Mouse (Mus musculus) urinary bladder, postnatal 36 days (tissue): ENCODE measurements around the gene Grk3.

Source experiments
- DNase-seq, 2 experiments: peaks; one replicate each; pipeline ENCODE4 v3.0.0; 2022; ENCODE audit warnings: low spot score in 2 of 2, mixed read lengths in 1 of 2

The Grk3 gene

DNA sequence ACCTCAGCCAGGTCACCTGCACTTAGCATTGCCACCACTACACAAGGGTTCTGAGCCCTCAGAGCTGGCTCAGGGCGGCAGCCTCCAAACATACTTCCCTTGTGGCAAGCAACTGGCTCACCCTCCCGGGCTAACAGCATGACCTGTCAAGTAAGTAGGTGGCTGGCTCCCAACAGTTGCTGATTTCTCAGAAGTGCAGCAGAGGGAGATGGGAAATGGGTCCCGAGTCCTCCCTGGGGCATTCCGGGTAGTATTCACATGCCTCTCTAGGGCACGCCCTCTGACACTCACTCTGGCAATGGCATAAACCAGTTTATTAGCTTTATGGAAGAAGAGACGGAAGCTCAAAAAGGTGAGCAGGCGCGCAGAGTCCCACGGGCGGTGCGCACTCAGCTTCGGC lies 74.6 kb downstream of the Grk3 start:
- no peak for DNase-seq

DNA sequence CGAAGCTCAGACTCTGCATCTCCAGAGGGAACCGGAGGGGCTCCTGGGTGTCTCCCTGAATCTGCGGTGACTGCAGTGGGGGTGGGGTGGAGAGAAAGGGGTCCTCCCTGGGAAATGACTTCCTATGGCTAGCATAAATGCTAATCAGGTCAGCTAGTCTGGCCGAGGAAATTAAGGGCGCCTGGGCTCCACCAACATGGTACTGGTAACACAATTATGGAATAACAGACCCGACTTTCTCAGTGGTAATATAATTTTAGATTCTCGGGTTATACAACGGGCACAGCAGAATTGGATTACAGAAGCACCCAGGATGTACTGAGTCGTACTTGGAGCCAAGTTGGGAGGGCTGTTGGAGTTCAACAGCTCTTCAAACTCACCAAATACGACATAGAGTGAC lies 79.0 kb downstream of the Grk3 start:
- DNase-seq, result no peak

DNA sequence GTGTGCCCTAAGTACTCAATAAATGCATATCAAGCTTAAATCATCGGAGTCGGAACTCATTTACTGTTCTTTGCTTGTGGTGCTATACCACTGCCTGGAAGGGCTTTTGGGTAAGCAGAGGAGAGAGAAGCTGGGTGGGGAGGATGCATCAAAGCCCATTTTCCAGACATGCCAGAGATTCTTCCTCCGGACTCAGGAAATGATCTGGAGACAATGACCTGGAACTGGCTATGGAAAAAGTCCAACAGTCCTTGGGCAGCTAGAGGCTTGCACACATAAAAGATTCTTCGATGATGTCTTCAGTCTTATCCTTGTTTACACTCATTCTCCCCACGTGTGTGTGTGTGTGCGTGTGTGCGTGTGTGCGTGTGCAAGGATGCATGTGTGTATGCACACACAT lies 80.2 kb downstream of the Grk3 start:
- no peak for DNase-seq

DNA sequence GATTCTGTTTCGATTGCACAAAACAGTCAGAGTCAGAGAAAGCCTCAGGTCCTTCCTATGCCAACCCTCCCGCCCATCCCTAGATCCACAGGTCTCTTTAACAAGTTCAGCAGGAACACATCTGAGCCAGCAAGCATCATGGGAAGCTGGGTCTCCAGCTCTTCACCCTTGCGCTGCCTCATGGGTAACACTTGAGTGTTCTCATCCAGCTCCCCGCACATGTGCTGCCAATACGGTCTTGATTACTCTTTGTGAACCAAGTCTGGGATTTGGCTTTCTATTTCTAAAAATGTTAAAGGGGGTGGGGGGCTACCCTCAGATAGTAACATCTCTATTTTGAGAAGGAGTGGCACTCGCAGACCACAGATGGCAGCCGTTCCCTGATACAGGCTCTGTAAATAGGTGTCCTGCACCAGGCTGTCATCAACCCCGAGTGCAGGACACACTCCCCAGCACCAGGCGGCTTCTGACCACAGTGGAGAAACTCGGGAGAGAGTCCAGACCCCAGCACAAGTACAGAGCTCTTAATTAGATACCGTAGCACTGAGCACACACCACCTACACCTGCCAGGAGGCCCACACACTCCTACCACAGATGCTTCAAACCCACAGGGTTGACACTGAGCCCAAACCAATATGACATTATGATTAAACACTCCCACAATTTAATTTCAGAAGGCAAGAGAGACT lies 82.6 kb downstream of the Grk3 start:
- no peak for DNase-seq

DNA sequence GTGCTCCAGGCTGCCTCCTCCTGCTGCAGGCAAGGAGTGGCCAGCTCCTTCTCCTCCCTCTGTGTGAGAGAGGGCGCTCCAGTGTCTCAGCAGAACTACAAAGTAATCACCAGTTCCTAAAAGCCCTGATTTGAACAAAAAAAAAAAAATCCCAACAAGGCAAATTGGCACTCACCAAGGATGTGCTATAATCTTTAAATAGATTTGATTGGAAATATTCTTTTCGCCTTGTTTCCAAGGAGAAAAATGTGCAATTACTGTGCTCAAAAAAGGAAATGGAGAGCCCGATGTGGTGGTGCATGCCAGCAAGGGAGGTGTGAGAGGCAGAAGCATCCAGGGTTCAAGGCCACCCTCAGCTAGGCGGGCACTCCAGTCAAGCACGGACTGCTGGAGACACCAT lies 83.7 kb downstream of the Grk3 start:
- DNase-seq, result no peak

DNA sequence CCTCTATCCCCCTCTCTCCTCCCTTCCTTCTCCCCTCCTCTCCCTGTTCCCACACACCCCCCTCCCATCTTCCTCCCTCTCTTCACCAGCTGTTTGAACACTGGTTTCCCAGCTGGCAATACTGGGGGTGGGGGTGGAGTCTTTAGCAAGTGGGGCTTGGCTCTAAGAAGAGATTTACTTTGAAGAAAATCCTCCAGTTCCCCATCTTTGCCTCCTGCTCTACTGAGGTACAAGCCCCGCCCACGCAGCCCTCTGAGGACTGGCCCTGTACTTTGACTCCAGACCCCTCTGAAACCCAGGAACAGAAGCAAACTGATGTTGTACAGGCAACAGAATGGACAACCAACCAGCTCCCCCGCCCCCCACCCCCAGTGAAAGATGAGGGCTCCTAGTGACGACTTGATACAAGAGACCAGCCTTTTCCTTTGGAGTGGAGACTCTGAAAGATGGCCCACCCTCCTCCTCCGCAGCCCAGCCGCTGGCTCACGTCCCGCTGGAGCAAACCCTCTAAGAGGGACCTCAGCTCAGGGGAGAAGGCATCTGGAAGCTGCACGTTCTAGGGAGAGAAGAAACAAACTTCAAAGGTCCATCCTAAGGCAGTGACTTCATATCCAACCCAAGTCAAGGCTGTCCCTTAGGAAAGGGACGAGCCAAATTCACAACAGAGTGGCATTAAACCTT lies 87.2 kb downstream of the Grk3 start:
- no peak for DNase-seq

DNA sequence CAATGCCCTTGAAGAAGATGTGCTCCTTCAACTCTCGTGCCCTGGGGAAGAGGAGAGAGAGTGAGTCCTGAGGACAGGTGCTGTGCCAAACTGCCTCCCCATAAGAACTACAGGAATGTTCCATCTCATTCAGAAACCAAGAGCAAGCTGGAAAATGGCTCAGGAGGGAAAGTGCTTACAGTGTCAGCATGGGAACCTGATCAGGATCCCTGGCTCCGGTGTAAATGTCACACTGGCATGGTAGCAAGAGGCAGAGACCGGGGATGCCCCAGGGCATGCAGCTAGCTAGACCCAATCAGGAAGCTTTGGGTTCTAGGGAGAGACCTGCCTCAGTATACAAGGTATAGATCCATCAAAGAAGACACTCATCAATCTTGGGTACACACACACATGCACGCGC lies 90.2 kb downstream of the Grk3 start:
- DNase-seq, result no peak

DNA sequence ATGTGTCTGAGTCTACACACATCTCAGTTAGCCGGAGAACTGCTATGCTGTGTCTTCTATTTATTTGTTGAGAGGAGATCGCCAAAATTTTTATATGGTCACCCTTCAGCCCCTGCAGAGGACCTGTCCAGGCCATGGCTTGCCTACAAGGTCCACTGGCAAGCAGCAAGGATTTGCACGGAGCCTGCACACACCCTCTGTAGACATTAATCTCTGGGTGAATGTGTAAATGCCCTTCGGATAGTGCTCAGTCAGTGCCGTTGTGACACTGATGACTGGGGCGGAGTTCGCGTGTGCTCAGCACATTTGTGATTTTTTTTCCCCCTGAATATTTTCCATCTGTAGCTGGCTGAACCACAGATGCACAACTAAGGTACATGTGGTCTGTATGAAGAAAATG lies 90.8 kb downstream of the Grk3 start:
- no peak for DNase-seq

DNA sequence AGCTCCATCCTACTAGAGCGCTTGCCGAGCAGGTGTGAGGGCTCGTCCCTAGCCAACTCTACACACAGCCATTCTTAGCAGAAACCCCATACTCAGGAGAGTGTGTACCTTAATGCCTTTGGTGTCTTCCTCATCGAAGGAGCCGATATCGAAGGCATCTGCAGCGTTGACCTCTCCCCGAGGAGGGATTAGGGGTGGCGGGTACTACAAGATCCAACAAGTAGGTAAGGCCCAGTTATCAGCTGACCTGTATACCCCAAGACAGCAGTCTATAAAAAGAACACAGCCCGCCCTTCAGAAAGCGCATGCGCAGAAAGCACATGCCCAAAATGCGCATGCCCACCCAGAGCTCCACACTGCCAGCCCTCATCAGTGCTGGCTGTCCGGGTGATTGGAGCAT lies 91.8 kb downstream of the Grk3 start:
- DNase-seq, result no peak

DNA sequence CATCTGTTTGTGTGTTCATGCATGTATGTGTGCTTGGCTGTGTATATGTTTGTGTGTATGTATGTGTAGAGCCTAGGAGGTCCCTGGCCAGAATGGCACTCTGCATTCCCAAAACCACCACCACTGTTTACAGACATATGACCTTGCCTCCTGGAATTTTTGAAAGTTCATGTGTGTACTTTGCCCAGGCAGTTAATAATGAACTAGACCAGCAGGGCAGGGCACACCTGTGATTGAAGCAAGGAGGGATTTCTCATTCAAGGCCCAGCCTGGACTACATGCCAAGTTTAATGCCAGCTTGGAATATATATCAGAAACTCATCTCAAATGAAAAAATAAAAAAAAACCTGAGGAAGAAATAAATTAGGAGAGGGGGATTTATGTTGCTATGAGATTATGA lies 93.7 kb downstream of the Grk3 start:
- no peak for DNase-seq

DNA sequence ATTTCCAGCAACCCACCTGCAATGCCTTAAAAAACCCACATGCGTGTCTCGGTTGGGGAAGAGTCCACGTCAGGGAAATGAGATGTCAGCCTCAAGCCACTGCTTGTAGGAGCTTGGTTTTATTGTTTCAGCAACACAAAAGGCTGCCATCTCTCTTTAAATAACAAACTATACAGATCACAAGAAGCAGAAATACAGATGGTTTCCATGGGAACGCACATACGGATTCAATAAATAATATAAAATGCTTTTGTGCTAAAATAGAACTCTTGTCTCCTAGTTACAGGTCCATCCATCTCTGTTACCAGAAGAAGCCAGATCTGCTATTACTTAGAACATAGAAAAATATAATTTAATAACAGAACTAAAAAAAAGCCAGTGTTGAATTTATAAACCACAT lies 105.2 kb downstream of the Grk3 start:
- no peak for DNase-seq

DNA sequence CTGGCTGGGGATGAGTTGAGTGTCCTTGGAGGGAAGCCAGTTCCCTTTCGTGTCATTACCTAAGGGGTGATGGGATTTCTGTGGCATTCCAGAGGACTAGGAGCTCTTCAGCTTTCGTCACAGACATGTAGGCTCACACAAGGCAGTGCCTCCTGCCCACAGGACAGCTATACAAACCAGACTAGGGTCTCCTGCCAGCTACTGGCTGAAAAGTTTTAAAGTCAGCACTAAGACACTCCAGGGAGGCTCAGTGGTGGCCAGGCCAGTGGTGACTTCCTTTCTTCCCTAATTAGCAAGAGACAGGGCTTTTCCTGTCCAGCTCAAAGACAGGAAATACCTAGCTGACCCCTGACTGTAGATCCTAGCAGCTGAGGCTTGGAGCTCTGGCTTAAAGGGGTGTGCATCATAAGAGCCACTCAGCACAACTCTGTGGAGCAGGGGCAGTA lies 107.4 kb downstream of the Grk3 start:
- DNase-seq, result no peak

DNA sequence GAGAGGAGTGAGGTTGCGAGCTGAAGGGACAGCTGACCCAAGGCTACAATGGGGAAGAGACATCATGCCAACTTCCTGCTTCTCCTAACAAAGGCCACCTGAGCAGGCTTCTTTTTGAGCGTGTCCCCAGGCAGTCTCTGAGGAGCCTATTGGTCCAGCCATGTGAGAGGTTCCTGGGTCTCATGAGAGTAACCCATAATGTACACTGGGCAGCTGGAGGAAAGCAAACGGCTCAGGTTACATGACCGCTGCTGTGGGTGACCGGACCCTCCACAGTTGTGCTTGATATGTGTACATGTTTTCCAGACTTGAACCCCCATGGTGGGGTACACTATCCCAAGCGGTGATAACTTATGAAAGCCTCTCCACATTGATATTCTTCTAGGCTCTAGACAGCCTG lies 108.1 kb downstream of the Grk3 start:
- DNase-seq, result no peak

DNA sequence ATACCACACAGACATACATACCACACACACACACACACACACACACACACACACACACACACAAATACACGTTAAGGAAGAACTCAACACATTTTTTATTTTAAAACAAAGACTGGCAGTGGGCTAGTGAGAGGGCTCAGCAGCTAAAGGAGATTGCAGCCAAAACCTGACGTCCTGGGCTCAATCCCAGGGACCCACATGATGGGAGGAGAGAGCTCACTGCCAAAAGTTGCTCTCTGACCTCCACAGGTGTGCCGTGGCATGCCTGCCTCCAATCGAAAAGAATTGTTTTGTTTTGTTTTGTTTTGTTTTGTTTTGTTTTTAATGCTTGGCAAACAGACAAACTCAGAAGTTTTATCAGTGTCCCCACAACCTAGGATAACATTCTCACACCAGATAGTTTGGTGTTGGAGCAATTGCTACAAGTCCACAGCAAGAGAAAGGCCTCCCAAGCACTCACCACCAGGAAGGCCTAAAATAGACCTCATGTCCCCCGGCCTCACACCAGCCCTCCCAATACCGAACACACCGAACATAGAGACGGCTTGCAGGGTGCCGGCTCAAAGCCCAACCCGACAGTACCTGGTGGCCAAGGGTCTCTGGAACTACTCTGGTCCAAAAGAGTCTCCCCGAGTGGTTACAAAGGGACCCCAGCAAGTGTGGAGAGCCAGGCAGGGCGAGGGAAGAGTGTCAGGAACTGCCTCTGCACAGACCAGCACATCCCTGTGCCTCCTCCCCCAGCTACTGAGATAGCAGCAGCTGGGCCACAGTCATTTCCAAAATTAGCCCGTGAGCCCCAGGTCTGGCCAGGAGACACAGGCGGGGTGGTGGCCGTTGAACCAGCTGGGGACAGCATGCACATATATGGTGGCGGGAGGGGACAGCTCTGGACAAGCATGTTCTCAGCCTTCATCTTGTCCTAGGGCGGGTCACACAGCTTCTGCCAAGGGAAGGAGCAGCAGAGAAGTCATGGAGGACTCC lies 119.6 kb downstream of the Grk3 start, which contains the start of gene Myo18b:
Gene Myo18b, minus strand, starts transcription at position 689 of the 981 bp plus-strand sequence.
- DNase-seq, result no peak

DNA sequence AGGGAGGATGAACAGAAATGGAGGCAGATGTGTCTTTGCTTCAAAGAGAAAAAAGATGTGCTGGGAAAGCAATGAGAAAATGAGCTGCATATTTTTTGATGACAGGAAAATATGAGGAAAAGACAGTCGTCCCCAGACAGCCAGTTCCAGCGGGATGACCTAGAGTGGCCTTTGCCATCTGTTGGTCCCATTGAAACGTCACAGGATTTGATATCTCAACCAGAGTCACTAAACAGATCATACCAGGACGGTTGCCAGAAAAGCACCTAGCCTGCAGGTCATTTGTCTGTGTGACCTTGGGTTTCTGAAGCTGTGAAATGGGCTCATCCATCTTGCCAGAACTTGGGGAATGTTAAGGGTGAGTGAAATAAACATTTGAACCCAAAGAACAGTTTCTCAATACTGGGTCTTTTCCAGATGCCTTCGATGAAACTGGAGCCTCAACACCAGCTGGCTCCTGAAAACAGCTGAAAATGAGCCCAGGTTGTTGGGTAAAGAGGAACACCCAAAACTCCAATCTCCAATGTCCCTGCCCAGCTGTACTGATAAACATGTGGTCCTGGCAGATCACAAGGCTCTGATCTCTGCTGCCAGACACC lies 122.0 kb downstream of the Grk3 start:
- no peak for DNase-seq

DNA sequence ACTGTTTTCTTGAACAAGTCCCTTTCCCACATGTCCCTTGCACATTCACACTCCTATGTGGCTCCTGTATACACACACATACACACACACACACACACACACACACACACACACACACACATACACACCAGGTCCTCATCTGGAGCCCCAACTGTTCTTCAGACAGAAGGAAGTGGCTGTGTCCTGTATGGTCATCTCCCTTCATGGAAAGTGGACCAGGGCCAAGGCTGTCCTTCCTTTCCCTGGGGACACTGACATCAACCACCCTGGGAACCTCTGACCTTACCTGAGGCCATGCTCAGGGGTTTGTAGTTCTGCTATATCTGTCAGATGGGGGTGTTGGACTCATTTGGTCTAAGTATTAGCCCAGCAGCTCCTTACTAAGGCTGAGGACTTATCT lies 123.2 kb downstream of the Grk3 start:
- no peak for DNase-seq

DNA sequence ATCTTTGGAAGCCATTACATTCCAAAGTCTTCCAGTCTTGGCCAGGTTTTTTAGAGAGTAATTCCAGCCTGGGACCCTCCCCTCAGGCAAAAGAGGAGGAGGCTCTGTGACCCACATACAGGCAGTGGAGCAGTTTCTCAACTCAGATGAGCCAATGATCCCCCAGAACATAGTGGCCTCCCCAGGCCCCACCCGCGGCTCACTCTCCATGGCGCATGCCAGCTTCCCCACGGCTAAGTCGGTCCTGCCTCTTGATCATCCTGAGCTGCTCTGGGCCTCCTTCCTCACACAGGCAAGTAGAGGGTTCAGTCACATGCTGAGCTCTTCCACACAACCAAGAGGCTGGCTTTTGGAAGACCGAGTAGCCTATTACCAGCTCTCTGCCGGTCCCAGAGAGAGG lies 126.9 kb downstream of the Grk3 start:
- DNase-seq, result no peak

DNA sequence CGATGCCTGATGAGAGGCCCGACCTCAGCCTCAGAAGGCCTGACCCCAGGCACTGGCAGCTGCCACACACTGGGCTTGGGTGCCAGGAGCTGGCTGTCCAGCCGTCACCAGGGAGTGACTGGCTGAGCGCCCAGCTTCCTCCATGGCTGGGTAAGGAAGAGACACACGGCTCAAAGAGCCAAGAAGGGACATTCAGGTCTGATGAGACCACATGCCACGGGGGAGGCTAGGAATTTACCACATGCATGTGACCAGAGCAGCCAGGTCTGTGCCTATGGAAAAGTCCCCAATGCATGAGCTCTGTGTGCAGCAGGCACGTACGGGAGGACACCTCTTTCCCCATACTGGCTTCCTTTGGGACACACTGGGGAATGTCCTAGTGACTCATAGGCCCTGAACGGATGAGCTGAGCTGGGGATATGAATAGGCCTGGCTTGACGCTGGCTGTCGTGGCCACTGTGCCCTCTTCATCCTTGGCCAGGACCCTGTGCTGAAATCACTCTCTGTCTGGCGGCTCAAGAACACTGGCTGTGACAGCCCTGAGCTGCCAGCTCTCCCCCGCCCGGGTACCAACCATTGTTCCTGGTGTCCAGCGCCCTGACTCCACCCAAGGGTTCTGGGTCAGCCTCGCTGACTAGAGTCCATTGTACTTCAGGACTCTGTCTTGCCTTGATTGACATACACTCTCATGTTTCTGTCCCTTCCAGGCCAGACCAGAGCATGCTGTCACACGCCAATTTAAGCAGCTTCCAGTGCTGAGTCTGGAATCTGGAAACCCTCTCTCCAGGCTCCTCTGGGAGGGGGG lies 128.7 kb downstream of the Grk3 start:
- peak in 1 of 2 experiments; percentile 45 for DNase-seq

DNA sequence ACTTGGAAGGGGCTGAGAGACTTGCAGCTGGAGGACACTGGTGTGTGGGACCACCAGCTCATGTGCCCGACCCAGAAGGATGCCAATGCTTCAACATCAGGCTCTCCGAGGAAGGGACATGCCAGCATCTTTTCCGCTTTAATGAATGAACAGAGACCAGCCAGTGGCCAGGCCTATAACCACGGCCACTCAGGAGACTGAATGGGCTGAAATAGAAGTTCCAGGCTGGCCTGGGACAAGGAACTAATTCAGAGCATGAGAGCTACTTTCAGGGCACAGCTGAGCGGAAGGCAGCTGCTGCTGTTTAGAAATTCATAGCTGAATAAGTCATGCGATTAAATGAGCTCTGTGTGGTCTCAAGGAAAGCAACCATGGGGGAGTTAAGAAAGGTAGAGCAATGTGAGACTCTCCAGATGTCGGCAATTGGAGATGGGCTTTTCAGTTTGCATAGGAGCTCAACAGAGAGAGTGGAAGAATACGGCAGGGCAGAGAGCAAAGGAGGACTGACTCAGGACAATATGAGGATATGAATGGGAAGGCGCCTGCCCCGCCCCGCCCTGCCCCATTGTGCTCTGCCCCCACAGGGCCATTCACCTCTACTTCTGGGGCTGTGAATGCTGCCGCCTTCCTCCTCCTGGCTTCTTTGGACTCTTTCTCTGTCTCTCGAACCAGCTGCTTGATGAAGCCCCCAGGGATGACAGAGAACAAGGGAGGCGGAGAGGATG lies 138.0 kb downstream of the Grk3 start:
- no peak for DNase-seq

DNA sequence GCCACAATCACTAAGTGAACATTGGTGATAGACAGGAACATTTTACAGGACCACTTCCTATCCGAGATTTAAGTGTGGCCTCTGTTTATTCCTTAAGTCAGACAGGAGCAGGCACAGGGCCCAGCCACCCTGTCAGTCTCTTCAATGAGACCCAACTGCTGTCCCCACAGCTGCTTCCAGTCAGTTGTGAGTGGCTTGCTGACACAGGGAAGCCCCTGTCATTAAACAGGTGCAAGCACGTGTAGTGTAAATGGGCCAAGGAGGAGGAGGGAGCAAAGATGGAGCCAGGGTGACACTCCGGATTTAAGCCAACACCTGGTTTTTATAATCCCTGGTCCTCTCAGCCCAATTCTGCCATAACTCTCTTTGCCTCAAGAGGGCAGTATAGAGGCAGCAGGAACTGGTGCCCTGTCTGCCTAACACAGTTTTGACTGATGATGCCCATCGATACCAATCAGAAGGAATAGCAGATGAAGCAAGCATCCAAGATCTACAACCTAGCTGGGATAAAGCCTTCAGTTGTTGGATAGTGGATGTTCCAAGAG lies 138.7 kb downstream of the Grk3 start:
- no peak for DNase-seq
